Mouse (Mus musculus): ENCODE data around the gene Ppp1r3c. TPM values are rescaled to one million over a fixed set of nuclear protein-coding genes. Genes with fewer than 3 reads are reported as not detected.

Gene Ppp1r3c
- total and polyA plus RNA-seq, 2 experiments from 2014 or later, result 8.4 to 26.7 TPM

DNA sequence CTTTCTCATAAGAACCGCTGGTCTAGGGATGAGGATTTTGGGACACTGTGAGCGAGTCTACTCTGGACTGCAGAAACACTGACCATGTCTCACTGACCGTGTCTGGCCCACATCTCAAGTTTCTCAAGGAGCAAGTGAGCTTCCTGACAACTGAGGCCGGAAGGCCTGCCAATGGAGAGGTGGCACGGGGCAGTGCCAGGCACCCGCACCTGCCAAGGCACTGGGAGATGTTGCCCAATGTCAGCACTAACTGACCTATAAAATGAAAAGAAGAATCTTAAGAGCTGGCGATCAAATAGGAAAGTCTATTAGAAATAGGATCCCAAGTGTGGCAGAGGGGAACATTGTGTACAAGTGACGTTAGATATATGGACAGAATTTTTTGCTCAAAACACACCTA, 39.1 kb upstream of the Ppp1r3c start:
- TF ChIP-seq CTCF (IDR thresholded peaks at IDR 0.05), result no peak
- Histone ChIP-seq H3K27me3 (ENCODE audit: insufficient read depth, low read length) (no peaks in the 10 kb centered on the region), H3K36me3 (ENCODE audit: insufficient read depth, low read length) (no peaks in the 10 kb centered on the region), H3K4me2 (ENCODE audit: low read depth, low read length, poor library complexity, severe bottlenecking) (no peak overlapping the region), H3K9me3 (ENCODE audit: low read length) (no peaks in the 10 kb centered on the region), H3K27ac (ENCODE audit: low read depth, low read length) (no peak overlapping the region), H3K4me3 (ENCODE audit: low read depth, low read length) (no peak overlapping the region), H3K4me1 (ENCODE audit: insufficient read depth, low read length) (no peaks in the 10 kb centered on the region), H3K9ac (replicated peaks; ENCODE audit: low read length, poor library complexity, severe bottlenecking) (no peak overlapping the region)
- ATAC-seq (ENCODE audit: low FRiP score) (no peak), DNase-seq (ENCODE audit: low spot score) (no peak)
- 95% methylated on average over 8 of the region's 8 CpGs for WGBS

DNA sequence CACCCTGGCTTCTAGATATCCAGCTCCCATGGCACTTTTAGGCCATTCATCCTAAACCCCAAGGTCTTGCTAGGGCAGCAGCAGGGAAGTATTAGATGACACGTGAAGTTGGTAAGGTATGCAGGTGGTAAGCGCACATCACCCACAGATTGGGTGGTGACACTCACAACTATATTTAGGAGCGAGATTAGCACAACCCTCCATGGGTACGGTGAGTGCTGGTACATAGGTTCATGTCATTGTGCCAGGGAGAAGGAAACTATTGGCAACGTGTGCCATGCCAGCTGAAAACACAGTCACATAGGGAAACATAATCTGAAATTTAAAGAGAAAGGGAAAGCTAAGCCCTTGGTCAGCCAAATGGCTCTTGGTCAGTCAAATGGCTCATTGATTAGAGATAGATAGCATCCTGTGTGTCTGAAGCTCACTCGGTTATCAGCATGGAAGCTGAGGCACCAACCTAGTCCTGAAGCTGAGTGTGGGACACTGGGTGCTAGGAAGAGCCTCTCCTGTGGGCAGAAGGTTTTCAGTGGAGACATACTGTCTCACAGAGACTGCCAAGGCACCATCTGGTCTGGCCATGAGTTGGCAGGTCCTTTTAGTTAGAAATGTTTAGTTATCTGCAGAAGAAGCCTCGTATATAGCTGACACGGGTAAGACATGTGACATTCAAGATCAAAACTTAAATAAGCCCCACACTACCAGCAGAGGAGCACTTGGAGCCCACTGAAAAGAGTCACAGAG, 37.4 kb upstream of the Ppp1r3c start:
- DNase-seq (ENCODE audit: low spot score), result no peak
- no peak overlapping the region for H3K4me2 ChIP-seq (ENCODE audit: low read depth, low read length, poor library complexity, severe bottlenecking)
- ATAC-seq (ENCODE audit: low FRiP score), result no peak
- no peak for TF ChIP-seq CTCF (IDR thresholded peaks at IDR 0.05)
- no peak overlapping the region for H3K4me3 ChIP-seq (ENCODE audit: low read depth, low read length)
- H3K36me3 ChIP-seq (ENCODE audit: insufficient read depth, low read length), result no peaks in the 10 kb centered on the region
- no peak overlapping the region for H3K9ac ChIP-seq (replicated peaks; ENCODE audit: low read length, poor library complexity, severe bottlenecking)
- H3K9me3 ChIP-seq (ENCODE audit: low read length), result no peaks in the 10 kb centered on the region
- H3K27me3 ChIP-seq (ENCODE audit: insufficient read depth, low read length), result no peaks in the 10 kb centered on the region
- no peak overlapping the region for H3K27ac ChIP-seq (ENCODE audit: low read depth, low read length)
- 91% methylated on average over 8 of the region's 8 CpGs for WGBS
- H3K4me1 ChIP-seq (ENCODE audit: insufficient read depth, low read length), result no peaks in the 10 kb centered on the region

DNA sequence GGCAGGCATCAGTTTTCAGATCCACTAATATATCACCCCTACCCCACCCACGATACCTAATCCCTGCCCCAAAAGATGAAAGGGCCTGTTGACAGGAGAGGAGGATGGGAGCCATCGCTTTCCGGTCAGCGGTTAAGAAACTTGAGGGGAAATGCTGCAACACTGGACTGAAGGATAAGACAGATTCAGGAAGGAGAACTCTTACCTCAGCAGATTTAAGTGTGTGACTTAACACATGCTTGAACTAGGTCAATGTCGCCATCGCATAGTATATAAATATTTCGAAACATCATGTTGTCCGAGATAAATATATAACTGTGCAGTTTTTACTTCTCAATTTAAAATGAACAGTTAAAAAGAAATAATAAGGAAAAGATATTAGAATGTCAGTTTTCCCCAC, 31.6 kb upstream of the Ppp1r3c start:
- H3K27ac ChIP-seq (ENCODE audit: low read depth, low read length), result no peak overlapping the region
- H3K4me3 ChIP-seq (ENCODE audit: low read depth, low read length), result no peak overlapping the region
- no peaks in the 10 kb centered on the region for H3K4me1 ChIP-seq (ENCODE audit: insufficient read depth, low read length)
- no peaks in the 10 kb centered on the region for H3K27me3 ChIP-seq (ENCODE audit: insufficient read depth, low read length)
- no peak overlapping the region for H3K4me2 ChIP-seq (ENCODE audit: low read depth, low read length, poor library complexity, severe bottlenecking)
- 82% methylated on average over 8 of the region's 8 CpGs for WGBS
- no peaks in the 10 kb centered on the region for H3K9me3 ChIP-seq (ENCODE audit: low read length)
- no peak overlapping the region for H3K9ac ChIP-seq (replicated peaks; ENCODE audit: low read length, poor library complexity, severe bottlenecking)
- no peaks in the 10 kb centered on the region for H3K36me3 ChIP-seq (ENCODE audit: insufficient read depth, low read length)
- no peak for TF ChIP-seq CTCF (IDR thresholded peaks at IDR 0.05)
- DNase-seq (ENCODE audit: low spot score), result no peak
- no peak for ATAC-seq (ENCODE audit: low FRiP score)

DNA sequence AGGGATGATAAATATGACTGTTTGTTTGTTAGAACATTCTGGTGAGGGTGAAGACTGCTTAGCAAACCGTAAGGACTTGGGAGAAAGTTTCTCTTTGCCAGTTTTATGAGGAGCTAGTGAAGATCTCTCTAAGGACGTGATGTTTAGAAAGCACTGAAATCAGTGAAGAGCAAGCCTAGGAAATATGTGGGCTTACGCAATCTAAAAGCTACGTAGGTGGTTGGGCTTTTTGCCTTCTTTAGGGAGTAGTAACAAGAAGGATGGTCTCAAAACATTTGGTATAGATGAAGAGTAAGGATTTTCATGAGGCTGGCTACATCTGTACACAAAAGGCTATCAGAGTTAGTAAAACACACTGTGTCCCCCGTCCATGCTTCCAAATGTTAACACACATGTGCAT, 28.0 kb upstream of the Ppp1r3c start:
- no peaks in the 10 kb centered on the region for H3K4me1 ChIP-seq (ENCODE audit: insufficient read depth, low read length)
- no peak for TF ChIP-seq CTCF (IDR thresholded peaks at IDR 0.05)
- DNase-seq (ENCODE audit: low spot score) (no peak), ATAC-seq (ENCODE audit: low FRiP score) (no peak)
- H3K4me3 ChIP-seq (ENCODE audit: low read depth, low read length), result no peak overlapping the region
- H3K4me2 ChIP-seq (ENCODE audit: low read depth, low read length, poor library complexity, severe bottlenecking), result no peak overlapping the region
- H3K9ac ChIP-seq (replicated peaks; ENCODE audit: low read length, poor library complexity, severe bottlenecking), result no peak overlapping the region
- H3K27ac ChIP-seq (ENCODE audit: low read depth, low read length), result no peak overlapping the region
- 91% methylated on average over 5 of the region's 5 CpGs for WGBS
- no peaks in the 10 kb centered on the region for H3K36me3 ChIP-seq (ENCODE audit: insufficient read depth, low read length)
- no peaks in the 10 kb centered on the region for H3K27me3 ChIP-seq (ENCODE audit: insufficient read depth, low read length)
- no peaks in the 10 kb centered on the region for H3K9me3 ChIP-seq (ENCODE audit: low read length)

DNA sequence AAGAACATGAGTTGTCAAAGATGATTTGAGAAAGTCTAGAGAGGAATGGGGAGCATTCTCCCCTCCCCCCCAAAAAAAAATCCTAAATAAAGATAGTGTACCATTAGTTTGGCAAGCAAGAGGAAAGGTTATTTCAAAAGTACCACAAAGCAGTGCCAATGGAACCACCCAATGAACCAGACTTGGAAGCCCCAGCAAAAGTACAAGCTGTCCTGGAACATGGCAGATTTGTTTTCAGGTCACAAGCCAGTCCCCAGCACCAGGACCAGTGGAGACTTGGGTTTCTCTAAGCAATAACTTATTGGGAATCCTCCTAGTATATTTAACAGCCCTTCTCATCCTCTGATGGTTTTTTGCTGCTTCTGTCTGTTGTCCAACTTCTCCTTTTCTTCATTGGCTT, 12.5 kb upstream of the Ppp1r3c start:
- Histone ChIP-seq H3K4me3 (ENCODE audit: low read depth, low read length) (no peak overlapping the region), H3K27ac (ENCODE audit: low read depth, low read length) (no peak overlapping the region), H3K27me3 (ENCODE audit: insufficient read depth, low read length) (no peaks in the 10 kb centered on the region), H3K36me3 (ENCODE audit: insufficient read depth, low read length) (no peaks in the 10 kb centered on the region), H3K9me3 (ENCODE audit: low read length) (no peaks in the 10 kb centered on the region), H3K4me1 (ENCODE audit: insufficient read depth, low read length) (no peaks in the 10 kb centered on the region), H3K9ac (replicated peaks; ENCODE audit: low read length, poor library complexity, severe bottlenecking) (no peak overlapping the region), H3K4me2 (ENCODE audit: low read depth, low read length, poor library complexity, severe bottlenecking) (no peak overlapping the region)
- no peak for TF ChIP-seq CTCF (IDR thresholded peaks at IDR 0.05)
- DNase-seq (ENCODE audit: low spot score), result no peak
- ATAC-seq (ENCODE audit: low FRiP score), result no peak

DNA sequence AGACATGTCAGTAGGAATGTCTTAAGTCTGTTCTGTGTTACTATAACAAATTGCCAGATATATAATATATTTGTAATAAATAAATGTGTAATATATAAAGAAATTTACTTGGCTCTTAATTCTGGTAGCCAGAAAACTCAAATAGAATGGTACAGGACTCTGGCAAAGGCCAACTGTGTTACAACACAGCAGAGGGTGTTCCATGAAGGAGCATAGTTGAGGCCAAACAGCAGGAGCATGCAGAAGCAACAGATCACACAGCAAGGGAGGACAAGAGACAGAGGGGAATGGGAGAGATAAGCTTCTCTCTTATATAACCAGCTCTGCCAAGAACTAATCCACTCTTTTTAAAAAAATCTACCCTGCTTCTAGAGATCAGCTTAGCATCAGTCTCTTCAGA, 5.9 kb upstream of the Ppp1r3c start:
- Histone ChIP-seq H3K4me1 (ENCODE audit: insufficient read depth, low read length) (no peaks in the 10 kb centered on the region), H3K27ac (ENCODE audit: low read depth, low read length) (no peak overlapping the region), H3K9ac (replicated peaks; ENCODE audit: low read length, poor library complexity, severe bottlenecking) (no peak overlapping the region), H3K4me3 (ENCODE audit: low read depth, low read length) (no peak overlapping the region), H3K36me3 (ENCODE audit: insufficient read depth, low read length) (no peaks in the 10 kb centered on the region), H3K4me2 (ENCODE audit: low read depth, low read length, poor library complexity, severe bottlenecking) (no peak overlapping the region), H3K27me3 (ENCODE audit: insufficient read depth, low read length) (no peaks in the 10 kb centered on the region), H3K9me3 (ENCODE audit: low read length) (no peaks in the 10 kb centered on the region)
- DNase-seq (ENCODE audit: low spot score) (no peak), ATAC-seq (ENCODE audit: low FRiP score) (no peak)
- no peak for TF ChIP-seq CTCF (IDR thresholded peaks at IDR 0.05)
